Mouse (Mus musculus) MEL (cell line): ENCODE measurements around the gene Pigk. TPM values are rescaled to one million over a fixed set of nuclear protein-coding genes. Genes with fewer than 3 reads are reported as not detected.

Experiments
- DNase-seq: peaks from one replicate; pipeline ENCODE4 v3.0.0; 2011; ENCODE audit warnings: low read depth, low spot score
- H3K27ac ChIP-seq: 2 replicates; pipeline ENCODE4 v1.5.1; 2012; ENCODE audit warnings: low read depth, mild to moderate bottlenecking, control low read depth, low read length, moderate library complexity; ENCODE audit not compliant: control insufficient read depth
- H3K27me3 ChIP-seq, 2 experiments: fragments of 150-350 bp in 1 of 2; sonication (generic) in 1 of 2; 2 replicates each; pipeline ENCODE4 v1.6.1; 2012; ENCODE audit warnings: low read length in 2 of 2, mild to moderate bottlenecking in 2 of 2, improper control_type of control experiment in 1 of 2, moderate library complexity in 1 of 2; ENCODE audit not compliant: insufficient read depth in 2 of 2, control insufficient read depth in 1 of 2
- H3K36me3 ChIP-seq, 2 experiments: 2 replicates each; pipeline ENCODE4 v1.6.1; 2012 to 2014; ENCODE audit warnings: low read length in 2 of 2, improper control_type of control experiment in 1 of 2, inconsistent platforms in 1 of 2, mild to moderate bottlenecking in 1 of 2; ENCODE audit not compliant: insufficient read depth in 2 of 2, control insufficient read depth in 1 of 2
- H3K4me1 ChIP-seq, 2 experiments: fragments of 150-350 bp in 1 of 2; sonication (generic) in 1 of 2; 2 replicates each; pipeline ENCODE4 v1.6.1; 2012; ENCODE audit warnings: low read length in 2 of 2, improper control_type of control experiment in 1 of 2, mild to moderate bottlenecking in 1 of 2; ENCODE audit not compliant: insufficient read depth in 2 of 2, control insufficient read depth in 1 of 2
- H3K4me3 ChIP-seq, 2 experiments: fragments of 150-350 bp in 1 of 2; sonication (generic) in 1 of 2; 2 replicates each; pipeline ENCODE4 v1.5.1; 2012; ENCODE audit warnings: low read depth in 2 of 2, low read length in 2 of 2, mild to moderate bottlenecking in 2 of 2, moderate library complexity in 2 of 2, control low read depth in 1 of 2, improper control_type of control experiment in 1 of 2; ENCODE audit not compliant: control insufficient read depth in 1 of 2, insufficient read depth in 1 of 2
- H3K79me2 ChIP-seq: 2 replicates; pipeline ENCODE4 v1.6.1; 2012; ENCODE audit warnings: mild to moderate bottlenecking, low read length, moderate library complexity; ENCODE audit not compliant: control insufficient read depth, poor library complexity, insufficient read depth
- H3K9ac ChIP-seq: 2 replicates; pipeline ENCODE4 v1.6.1; 2012; ENCODE audit warnings: low read depth, mild to moderate bottlenecking, control low read depth, low read length, moderate library complexity; ENCODE audit not compliant: control insufficient read depth, poor library complexity, severe bottlenecking
- H3K9me3 ChIP-seq: fragments of 150-350 bp; sonication (generic); replicated peaks from 2 replicates; pipeline ENCODE4 v1.6.1; 2012; ENCODE audit warnings: mild to moderate bottlenecking, low read length, improper control_type of control experiment, moderate library complexity; ENCODE audit not compliant: insufficient read depth
- EP300 ChIP-seq, 2 experiments: IDR thresholded peaks; 2 replicates each; pipeline ENCODE4 v1.6.1; 2011; ENCODE audit warnings: improper control_type of control experiment in 2 of 2, low read length in 2 of 2, low read depth in 1 of 2, mild to moderate bottlenecking in 1 of 2
- ETS1 ChIP-seq: IDR thresholded peaks from 2 replicates; pipeline ENCODE4 v1.6.1; 2012; ENCODE audit warnings: low read depth, mild to moderate bottlenecking, inconsistent platforms, low read length, improper control_type of control experiment, moderate library complexity
- MAFK ChIP-seq: IDR thresholded peaks from 2 replicates; pipeline ENCODE4 v1.6.1; 2011; ENCODE audit warnings: low read depth, mild to moderate bottlenecking, low read length, improper control_type of control experiment, borderline replicate concordance
- MAZ ChIP-seq: IDR thresholded peaks from 2 replicates; pipeline ENCODE4 v1.6.1; 2012; ENCODE audit warnings: low read depth, mild to moderate bottlenecking, inconsistent platforms, low read length, improper control_type of control experiment
- MYC ChIP-seq: IDR thresholded peaks from 2 replicates; pipeline ENCODE4 v1.6.1; 2011; ENCODE audit warnings: low read depth, mild to moderate bottlenecking, low read length, improper control_type of control experiment, moderate library complexity
- NELFE ChIP-seq: IDR thresholded peaks from 2 replicates; pipeline ENCODE4 v1.6.1; 2011; ENCODE audit warnings: low read depth, low read length, improper control_type of control experiment
- POLR2A ChIP-seq, 2 experiments: IDR thresholded peaks; 2 replicates each; pipeline ENCODE4 v1.6.1; 2011 to 2012; ENCODE audit warnings: low read length in 2 of 2, mild to moderate bottlenecking in 2 of 2, control low read depth in 1 of 2, improper control_type of control experiment in 1 of 2, low read depth in 1 of 2, moderate library complexity in 1 of 2; ENCODE audit not compliant: control insufficient read depth in 1 of 2, insufficient read depth in 1 of 2, poor library complexity in 1 of 2
- TAL1 ChIP-seq: IDR thresholded peaks from 2 replicates; pipeline ENCODE4 v1.6.1; 2012; ENCODE audit warnings: mild to moderate bottlenecking, inconsistent platforms, low read length, moderate library complexity, mixed read lengths
- TBP ChIP-seq: IDR thresholded peaks from 2 replicates; pipeline ENCODE4 v1.8.0; 2011; ENCODE audit warnings: low read depth, low read length, improper control_type of control experiment
- UBTF ChIP-seq: IDR thresholded peaks from 2 replicates; pipeline ENCODE4 v1.6.1; 2012; ENCODE audit warnings: low read depth, mild to moderate bottlenecking, inconsistent platforms, low read length, improper control_type of control experiment, moderate library complexity, borderline replicate concordance; ENCODE audit not compliant: insufficient read depth
- USF2 ChIP-seq, 2 experiments: IDR thresholded peaks; 2 replicates each; pipeline ENCODE4 v1.6.1; 2011 to 2012; ENCODE audit warnings: improper control_type of control experiment in 2 of 2, low read length in 2 of 2, borderline replicate concordance in 1 of 2, inconsistent platforms in 1 of 2, low read depth in 1 of 2, mild to moderate bottlenecking in 1 of 2; ENCODE audit not compliant: insufficient read depth in 1 of 2
- polyA plus RNA-seq, 2 experiments: library from polyadenylated mRNA; stranded (reverse) in 1 of 2; unstranded in 1 of 2; fragments of >175 nt in 1 of 2; fragments of >200 nt in 1 of 2; gene quantifications; 2 replicates each; pipeline versions ENCODE4 v1.2.1 to v1.2.4; 2012; ENCODE audit warnings: low replicate concordance in 2 of 2, low read depth in 1 of 2; ENCODE audit not compliant: insufficient read length in 2 of 2, insufficient read depth in 1 of 2, missing spikeins in 1 of 2
- total RNA-seq: library from RNA; depleted of rRNA; stranded (reverse); fragments of 300-350 nt; gene quantifications from 2 replicates; pipeline ENCODE4 v1.2.3, GENCODE M21; 2012

Pigk gene
- total and polyA plus RNA-seq, 3 experiments = 14.6 to 17.8 TPM; not detected in 1

DNA sequence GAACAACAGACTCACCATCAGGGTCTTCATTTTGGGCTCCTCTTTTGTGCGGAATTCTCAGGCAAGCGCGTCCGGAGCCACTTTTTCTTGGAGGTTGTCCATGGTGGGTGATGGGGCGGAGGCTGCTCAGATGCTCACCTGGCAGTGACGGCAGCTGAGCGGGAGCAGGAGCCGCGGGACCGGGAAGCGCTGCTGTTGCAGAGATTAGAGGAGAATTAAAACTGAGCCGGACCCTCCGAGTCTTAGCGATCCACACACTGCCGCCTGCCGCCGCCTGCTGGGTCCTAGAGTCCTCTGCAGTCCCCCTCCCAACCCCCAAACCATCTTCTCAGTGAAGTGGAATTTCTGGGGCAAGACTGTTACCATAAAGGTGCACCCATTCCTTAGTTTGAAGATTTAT, 268.1 kb downstream of the Pigk start, which contains the start of gene St6galnac5:
TSS of gene St6galnac5 (minus strand) at position 259 of the 400 bp plus-strand sequence.
- Histone ChIP-seq H3K9ac (no peak within 1 kb of the TSS), H3K27ac (no peak within 1 kb of the TSS), H3K27me3 (no peaks in the 10 kb centered on the region; a peak in 3 of 4 replicates), H3K4me3 (no peak within 1 kb of the TSS), H3K79me2 (no peaks in the 10 kb centered on the region), H3K36me3 (peaks cover 0 to 8% of the 10 kb centered on the region in 2 experiments; a peak in 2 of 4 replicates), H3K9me3 (no peaks in the 10 kb centered on the region), H3K4me1 (peaks cover 0 to 10% of the 10 kb centered on the region in 2 experiments; a peak in 2 of 4 replicates)
- TF ChIP-seq EP300 (IDR thresholded peaks at IDR 0.05; ENCODE audit: low read depth in 1 of 2, low read length in 2 of 2) (no peak), UBTF (no peak), USF2 (IDR thresholded peaks at IDR 0.05; ENCODE audit: borderline replicate concordance in 1 of 2, insufficient read depth in 1 of 2, low read depth in 1 of 2, low read length in 2 of 2) (no peak)
- no peak for DNase-seq

DNA sequence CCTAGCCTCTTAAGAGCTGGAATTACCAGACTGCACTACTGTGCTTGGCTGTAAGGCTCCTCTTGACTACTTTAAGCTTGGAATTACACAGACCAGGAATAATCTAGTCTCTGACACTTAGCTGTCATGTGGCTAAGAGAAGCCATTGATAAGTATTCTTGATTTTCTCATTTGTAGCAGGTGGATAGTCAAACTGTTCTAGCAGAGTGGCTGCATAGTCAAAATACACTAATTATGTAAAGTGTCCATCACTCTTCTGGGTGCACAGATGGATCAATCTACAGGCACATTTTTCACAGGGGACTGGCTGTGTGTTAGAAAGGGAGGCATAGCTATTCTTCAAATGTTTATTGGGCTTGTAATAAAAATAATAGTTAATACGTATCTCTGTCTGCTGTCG, 276.9 kb downstream of the Pigk start:
- no peaks in the 10 kb centered on the region for H3K79me2 ChIP-seq
- no peaks in the 10 kb centered on the region for H3K9me3 ChIP-seq
- H3K4me1 ChIP-seq = no peaks in the 10 kb centered on the region
- peaks cover 0 to 12% of the 10 kb centered on the region in 2 experiments; a peak in 3 of 4 replicates for H3K27me3 ChIP-seq
- no peak for DNase-seq
- TF ChIP-seq MYC (no peak), TAL1 (no peak), NELFE (no peak), TBP (no peak)
- no peak overlapping the region for H3K27ac ChIP-seq
- no peaks in the 10 kb centered on the region for H3K36me3 ChIP-seq
- no peak overlapping the region for H3K4me3 ChIP-seq
- no peak overlapping the region for H3K9ac ChIP-seq

DNA sequence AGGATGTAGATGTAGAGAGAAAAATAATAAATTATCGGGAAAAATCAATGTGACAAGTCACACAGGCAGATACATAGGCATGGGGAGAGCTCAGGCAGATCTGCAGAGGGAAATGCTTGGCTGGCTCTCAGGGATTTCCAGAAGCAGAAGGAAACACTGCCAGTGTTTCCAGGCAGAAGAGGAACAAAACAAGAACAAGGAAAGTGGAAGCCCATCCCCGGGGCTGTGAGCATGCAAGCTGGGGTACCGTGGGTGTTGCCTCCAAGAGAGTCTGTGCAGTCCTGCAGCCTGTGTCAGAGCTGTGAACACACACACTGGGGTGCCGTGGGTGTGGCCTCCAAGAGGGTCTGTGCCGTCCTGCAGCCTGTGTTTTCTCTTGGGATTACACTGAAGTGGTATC, 279.7 kb downstream of the Pigk start:
- TF ChIP-seq MAZ (no peak), POLR2A (IDR thresholded peaks at IDR 0.05; ENCODE audit: control insufficient read depth in 1 of 2, insufficient read depth in 1 of 2, low read depth in 1 of 2, low read length in 2 of 2, poor library complexity in 1 of 2) (no peak)
- Histone ChIP-seq H3K27me3 (peaks cover 0 to 12% of the 10 kb centered on the region in 2 experiments; a peak in 3 of 4 replicates), H3K27ac (no peak overlapping the region)

DNA sequence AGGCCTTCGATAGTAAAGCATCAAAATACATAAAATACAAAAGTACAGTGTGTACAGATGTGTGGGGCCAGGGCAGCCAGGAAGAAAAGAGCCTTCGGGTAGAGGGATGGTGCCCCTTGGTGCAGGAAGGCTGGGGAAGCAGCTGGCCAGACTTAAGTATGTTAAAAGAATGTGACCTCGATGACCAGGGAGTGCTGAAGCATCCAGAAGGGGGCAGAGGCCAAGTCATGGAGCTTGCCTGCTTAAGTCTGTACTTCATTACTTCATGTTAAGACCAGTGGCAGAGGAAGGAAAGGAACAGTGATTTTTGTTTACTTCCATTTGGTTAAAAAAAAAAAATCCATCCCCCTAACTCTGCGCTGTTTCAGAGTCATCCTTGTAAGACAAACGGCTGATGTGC, 284.2 kb downstream of the Pigk start:
- Histone ChIP-seq H3K79me2 (no peaks in the 10 kb centered on the region), H3K9ac (no peak overlapping the region), H3K4me3 (no peak overlapping the region), H3K27ac (no peak overlapping the region), H3K4me1 (no peaks in the 10 kb centered on the region), H3K27me3 (peaks cover 0 to 10% of the 10 kb centered on the region in 2 experiments; a peak in 2 of 4 replicates), H3K9me3 (no peaks in the 10 kb centered on the region), H3K36me3 (no peaks in the 10 kb centered on the region)
- no peak for DNase-seq
- TF ChIP-seq MAFK (no peak), ETS1 (no peak), NELFE (no peak)
- TF ChIP-seq, all 39 proteins: peak for 0

More for the DNA sequence above, 279.7 kb downstream of the Pigk start:
- Histone ChIP-seq H3K9me3 (no peaks in the 10 kb centered on the region), H3K9ac (no peak overlapping the region), H3K79me2 (no peaks in the 10 kb centered on the region), H3K4me3 (no peak overlapping the region), H3K4me1 (no peaks in the 10 kb centered on the region), H3K36me3 (no peaks in the 10 kb centered on the region)
- no peak for DNase-seq
